Mouse (Mus musculus) embryonic facial prominence, embryonic 11.5 days (tissue): ENCODE data around the gene Atp2c2. TPM values are rescaled to one million over a fixed set of nuclear protein-coding genes. Genes with fewer than 3 reads are reported as not detected.
A peak's percentile ranks its signal among the peaks of the same experiment; 100 is the strongest.

Experiments
- ATAC-seq: fragments of 200-750 bp; cut with Nextera tagmentation; replicated peaks from 2 replicates; pipeline ENCODE4 v1.8.0; 2017; ENCODE audit warnings: low read depth; ENCODE audit not compliant: insufficient number of reproducible peaks, low FRiP score, low TSS enrichment
- DNase-seq: peaks from one replicate; pipeline ENCODE4 v3.0.0-alpha.2; 2015; ENCODE audit warnings: low spot score
- H3K27ac ChIP-seq: fragments of 300-500 bp; sonication (generic); replicated peaks from 2 replicates; pipeline ENCODE4 v1.5.1; 2014; ENCODE audit warnings: mild to moderate bottlenecking, low read depth, low read length, control low read depth
- H3K27me3 ChIP-seq: fragments of 300-500 bp; sonication (generic); 2 replicates; pipeline ENCODE4 v1.6.1; 2014; ENCODE audit warnings: mild to moderate bottlenecking, low read length, moderate library complexity, mixed read lengths; ENCODE audit not compliant: control insufficient read depth, insufficient read depth
- H3K36me3 ChIP-seq: fragments of 300-500 bp; sonication (generic); replicated peaks from 2 replicates; pipeline ENCODE4 v1.6.1; 2014; ENCODE audit warnings: low read depth, mild to moderate bottlenecking, low read length, moderate library complexity, mixed read lengths; ENCODE audit not compliant: control insufficient read depth, insufficient read depth
- H3K4me1 ChIP-seq: fragments of 300-500 bp; sonication (generic); 2 replicates; pipeline ENCODE4 v1.6.1; 2014; ENCODE audit warnings: low read length, mixed read lengths; ENCODE audit not compliant: control insufficient read depth, insufficient read depth
- H3K4me2 ChIP-seq: fragments of 300-500 bp; sonication (generic); 2 replicates; pipeline ENCODE4 v1.6.1; 2014; ENCODE audit warnings: low read depth, mild to moderate bottlenecking, control low read depth, low read length, moderate library complexity
- H3K4me3 ChIP-seq: fragments of 300-500 bp; sonication (generic); 2 replicates; pipeline ENCODE4 v1.5.1; 2014; ENCODE audit warnings: low read depth, low read length, control low read depth
- H3K9ac ChIP-seq: fragments of 300-500 bp; sonication (generic); replicated peaks from 2 replicates; pipeline ENCODE4 v1.6.1; 2014; ENCODE audit warnings: mild to moderate bottlenecking, control low read depth, low read length
- H3K9me3 ChIP-seq: fragments of 300-500 bp; sonication (generic); replicated peaks from 2 replicates; pipeline ENCODE4 v1.6.1; 2016; ENCODE audit warnings: mild to moderate bottlenecking, low read length, inconsistent platforms, mixed read lengths; ENCODE audit not compliant: control insufficient read depth
- WGBS: fragments of 180-500 bp; shearing (Covaris S2); extraction: QIAGEN DNeasy Blood & Tissue Kit; methylation state at CpG from one replicate; pipeline ENCODE4 v1.1.7; 2014; 5-methylcytosine and 5-hydroxymethylcytosine counted together
- polyA plus RNA-seq: library from polyadenylated mRNA; unstranded; fragments of >200 nt; fragmentation: Nextera tagmentation; extraction: Ambion mirVana; gene quantifications from 2 replicates; pipeline ENCODE4 v1.2.1, GENCODE M21; 2014

Atp2c2 gene
- polyA plus RNA-seq = 1.1 and 1.3 TPM in 2 replicates

GRCm38 (mm10) chr8:119699549-119700134 lies at the start of gene Atp2c2:
Gene Atp2c2 (plus strand): TSS chr8:119700009.
- peaks cover 15% of the 10 kb centered on the region for H3K27me3 ChIP-seq
- H3K4me3 ChIP-seq = peak within 1 kb of the TSS; percentile 21
- H3K9ac ChIP-seq = peak within 1 kb of the TSS; percentile 13; the same call in 1 of the 2 replicates
- no peaks in the 10 kb centered on the region for H3K36me3 ChIP-seq
- H3K4me1 ChIP-seq = peaks cover 4% of the 10 kb centered on the region; the same call in 1 of the 2 replicates
- H3K4me2 ChIP-seq = peak within 1 kb of the TSS; percentile 40
- 0 out of 2 replicates have a peak, but pooled peaks have one; percentile 25 for ATAC-seq
- H3K9me3 ChIP-seq = no peaks in the 10 kb centered on the region
- peak; percentile 40 for DNase-seq
- H3K27ac ChIP-seq = no peak within 1 kb of the TSS
- 2% methylated on average over 26 of the region's 26 CpGs for WGBS

GRCm38 (mm10) chr8:119651324-119651723 lies 48.5 kb upstream of the Atp2c2 start:
- Histone ChIP-seq H3K27ac (no peak overlapping the region), H3K4me1 (no peaks in the 10 kb centered on the region; the same call in 1 of the 2 replicates), H3K27me3 (no peaks in the 10 kb centered on the region), H3K36me3 (no peaks in the 10 kb centered on the region), H3K9me3 (no peaks in the 10 kb centered on the region), H3K9ac (no peak overlapping the region), H3K4me2 (no peak overlapping the region), H3K4me3 (no peak overlapping the region)
- WGBS = 50% methylated on average over 2 of the region's 2 CpGs
- ATAC-seq (no peak), DNase-seq (no peak)

DNA sequence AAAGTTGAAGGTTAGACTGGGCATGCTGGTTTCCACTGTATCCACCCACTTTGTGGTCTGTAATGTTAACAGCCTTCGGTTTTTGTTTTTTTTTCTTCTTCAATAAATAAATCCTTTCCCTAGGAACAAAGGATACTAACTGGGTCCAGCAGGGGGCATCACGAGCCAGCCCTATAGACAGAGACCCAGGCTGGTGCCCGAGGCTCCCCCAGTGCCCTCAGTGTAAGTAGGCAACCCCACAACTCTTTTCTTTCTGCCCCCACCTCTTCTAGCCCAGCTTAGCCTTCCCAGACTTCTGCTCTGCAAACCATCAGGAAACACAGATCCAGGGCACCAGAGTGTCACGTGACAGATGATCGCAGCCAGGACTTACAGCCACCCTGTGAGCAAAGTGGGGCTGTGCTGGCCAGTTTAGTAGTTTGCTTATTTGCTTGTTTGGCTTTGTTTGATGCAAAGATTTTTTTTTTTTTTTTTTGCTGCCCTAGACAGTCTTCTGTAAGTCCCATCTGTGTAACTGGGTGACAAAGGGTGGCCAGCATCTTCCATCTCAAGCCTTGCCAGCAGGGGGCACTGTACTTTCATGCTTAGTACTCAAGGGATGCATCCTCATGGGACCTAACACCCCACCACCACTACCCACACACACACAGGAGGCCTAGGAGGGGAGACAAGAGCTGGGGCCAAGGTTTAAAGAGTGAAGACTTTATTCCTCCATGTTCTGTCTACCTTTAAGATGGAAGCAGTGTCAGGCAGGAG lies 42.9 kb upstream of the Atp2c2 start:
- Histone ChIP-seq H3K9me3 (no peaks in the 10 kb centered on the region), H3K4me3 (no peak overlapping the region), H3K27ac (no peak overlapping the region), H3K4me1 (peaks cover 7% of the 10 kb centered on the region; the same call in 1 of the 2 replicates), H3K27me3 (no peaks in the 10 kb centered on the region), H3K4me2 (no peak overlapping the region), H3K36me3 (no peaks in the 10 kb centered on the region), H3K9ac (no peak overlapping the region)
- ATAC-seq (no peak), DNase-seq (peak; percentile 18)
- WGBS = 52% methylated on average over 5 of the region's 5 CpGs

- peaks cover 7% of the 10 kb centered on the region; the same call in 1 of the 2 replicates for H3K4me1 ChIP-seq
These were observed 38.7 kb upstream of the Atp2c2 start for GRCm38 (mm10) chr8:119661081-119661480.

GRCm38 (mm10) chr8:119661892-119662291 lies 37.9 kb upstream of the Atp2c2 start:
- Histone ChIP-seq H3K4me3 (no peak overlapping the region), H3K27ac (no peak overlapping the region), H3K36me3 (no peaks in the 10 kb centered on the region), H3K4me2 (no peak overlapping the region), H3K9ac (no peak overlapping the region), H3K27me3 (no peaks in the 10 kb centered on the region), H3K9me3 (no peaks in the 10 kb centered on the region), H3K4me1 (peaks cover 7% of the 10 kb centered on the region; the same call in 1 of the 2 replicates)
- ATAC-seq (no peak), DNase-seq (no peak)
- 68% methylated on average over 6 of the region's 6 CpGs for WGBS

More at GRCm38 (mm10) chr8:119661081-119661480, 38.7 kb upstream of the Atp2c2 start:
- DNase-seq = peak; percentile 64
- peak; percentile 39; the same call in 1 of the 2 replicates for ATAC-seq
- no peaks in the 10 kb centered on the region for H3K36me3 ChIP-seq
- no peak overlapping the region for H3K27ac ChIP-seq
- no peak overlapping the region for H3K4me3 ChIP-seq
- no peak overlapping the region for H3K4me2 ChIP-seq
- no peaks in the 10 kb centered on the region for H3K27me3 ChIP-seq
- peak overlapping the region; percentile 37; the same call in 1 of the 2 replicates for H3K9ac ChIP-seq
- WGBS = 1% methylated on average over 9 of the region's 9 CpGs
- no peaks in the 10 kb centered on the region for H3K9me3 ChIP-seq

- H3K4me2 ChIP-seq = no peak overlapping the region
- WGBS = 38% methylated on average over 11 of the region's 11 CpGs
- no peak overlapping the region for H3K9ac ChIP-seq
- H3K4me1 ChIP-seq = peaks cover 7% of the 10 kb centered on the region; the same call in 1 of the 2 replicates
- no peaks in the 10 kb centered on the region for H3K27me3 ChIP-seq
- ATAC-seq (no peak), DNase-seq (no peak)
- no peak overlapping the region for H3K27ac ChIP-seq
- H3K36me3 ChIP-seq = no peaks in the 10 kb centered on the region
- no peaks in the 10 kb centered on the region for H3K9me3 ChIP-seq
- H3K4me3 ChIP-seq = no peak overlapping the region
These were observed 36.4 kb upstream of the Atp2c2 start for GRCm38 (mm10) chr8:119663440-119663839.

DNA sequence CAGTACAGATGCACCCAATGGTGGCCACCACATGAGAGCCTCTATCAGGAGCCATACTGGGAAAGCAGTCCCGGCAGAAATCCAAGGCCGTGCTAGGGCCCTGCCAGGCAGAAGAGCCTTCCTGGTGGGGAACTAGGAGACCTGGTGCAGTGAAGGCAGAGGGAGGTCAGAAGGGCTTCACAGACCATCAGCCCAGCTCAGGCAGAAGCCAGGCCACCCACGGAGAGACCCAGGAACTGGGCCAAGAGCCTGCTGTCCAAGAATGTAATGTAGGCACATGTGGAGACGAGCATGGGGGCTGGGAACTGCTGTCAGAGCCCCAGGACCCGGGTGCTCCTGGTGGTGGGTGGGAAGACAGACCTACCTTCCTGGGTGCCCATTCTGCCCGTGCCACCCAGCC lies 34.5 kb upstream of the Atp2c2 start:
- H3K4me2 ChIP-seq = no peak overlapping the region
- ATAC-seq (no peak), DNase-seq (no peak)
- no peaks in the 10 kb centered on the region for H3K27me3 ChIP-seq
- no peak overlapping the region for H3K27ac ChIP-seq
- H3K4me3 ChIP-seq = no peak overlapping the region
- H3K4me1 ChIP-seq = peaks cover 7% of the 10 kb centered on the region; the same call in 1 of the 2 replicates
- WGBS = 72% methylated on average over 6 of the region's 6 CpGs
- H3K9ac ChIP-seq = no peak overlapping the region
- no peaks in the 10 kb centered on the region for H3K9me3 ChIP-seq
- no peaks in the 10 kb centered on the region for H3K36me3 ChIP-seq
